Mouse (Mus musculus) CH12.LX (cell line): Measurements from ENCODE around the gene Fndc7. TPM values are rescaled to one million over a fixed set of nuclear protein-coding genes. Genes with fewer than 3 reads are reported as not detected.

Source experiments
- DNase-seq: peaks from one replicate; pipeline ENCODE4 v3.0.0-alpha.2; 2013; ENCODE audit errors: extremely low read depth
- H3K27ac ChIP-seq: 2 replicates; pipeline ENCODE4 v1.5.1; 2012; ENCODE audit warnings: low read depth, mild to moderate bottlenecking, control low read depth, moderate library complexity; ENCODE audit not compliant: insufficient read depth
- H3K27me3 ChIP-seq: replicated peaks from 2 replicates; pipeline ENCODE3; 2012; ENCODE audit warnings: inconsistent platforms
- H3K36me3 ChIP-seq, 2 experiments: replicated peaks in 1 of 2; 2 replicates each; pipeline versions ENCODE3 to v1.6.1; 2012; ENCODE audit warnings: inconsistent platforms in 1 of 2, low read length in 1 of 2, mild to moderate bottlenecking in 1 of 2, mixed read lengths in 1 of 2, moderate library complexity in 1 of 2; ENCODE audit not compliant: control insufficient read depth in 1 of 2, insufficient read depth in 1 of 2
- H3K4me1 ChIP-seq, 2 experiments: 2 replicates each; pipeline ENCODE4 v1.6.1; 2012; ENCODE audit warnings: inconsistent platforms in 1 of 2, moderate library complexity in 1 of 2; ENCODE audit not compliant: insufficient read depth in 2 of 2, control insufficient read depth in 1 of 2
- H3K4me2 ChIP-seq: 2 replicates; pipeline ENCODE4 v1.6.1; 2012; ENCODE audit warnings: low read depth, mild to moderate bottlenecking, control low read depth; ENCODE audit not compliant: poor library complexity, insufficient read depth, severe bottlenecking
- H3K4me3 ChIP-seq, 3 experiments: fragments of 150-350 bp in 1 of 3; sonication (generic) in 1 of 3; replicated peaks in 1 of 3; 2 replicates each; pipeline versions ENCODE3 to v1.5.1; 2011 to 2012; ENCODE audit warnings: low read depth in 2 of 3, low read length in 2 of 3, mild to moderate bottlenecking in 2 of 3, moderate library complexity in 2 of 3, control low read depth in 1 of 3, improper control_type of control experiment in 1 of 3, inconsistent platforms in 1 of 3, mixed read lengths in 1 of 3; ENCODE audit not compliant: poor library complexity in 1 of 3
- H3K79me2 ChIP-seq: replicated peaks from 2 replicates; pipeline ENCODE4 v1.6.1; 2012; ENCODE audit warnings: mild to moderate bottlenecking, moderate library complexity; ENCODE audit not compliant: control insufficient read depth, poor library complexity, insufficient read depth, severe bottlenecking; ENCODE audit errors: extremely low read depth
- H3K9ac ChIP-seq: 2 replicates; pipeline ENCODE4 v1.6.1; 2012; ENCODE audit warnings: low read depth, mild to moderate bottlenecking, control low read depth, moderate library complexity; ENCODE audit not compliant: insufficient read depth
- H3K9me3 ChIP-seq: replicated peaks from 2 replicates; pipeline ENCODE3; 2012; ENCODE audit warnings: low read length, inconsistent platforms, mixed read lengths
- CHD1 ChIP-seq: IDR thresholded peaks from 2 replicates; pipeline ENCODE4 v1.6.1; 2012; ENCODE audit warnings: low read depth, low read length, improper control_type of control experiment, inconsistent platforms
- CTCF ChIP-seq, 2 experiments: IDR thresholded peaks in 1 of 2; conservative IDR thresholded peaks in 1 of 2; 2 replicates each; pipeline ENCODE4 v1.5.1; 2011 to 2012; ENCODE audit warnings: low read depth in 2 of 2, low read length in 2 of 2, improper control_type of control experiment in 1 of 2, inconsistent platforms in 1 of 2, mild to moderate bottlenecking in 1 of 2, moderate library complexity in 1 of 2
- ELF1 ChIP-seq: IDR thresholded peaks from 2 replicates; pipeline ENCODE4 v1.6.1; 2014; ENCODE audit warnings: low read depth, mild to moderate bottlenecking, inconsistent platforms, low read length, improper control_type of control experiment
- HCFC1 ChIP-seq: IDR thresholded peaks from 2 replicates; pipeline ENCODE4 v1.6.1; 2012; ENCODE audit warnings: low read depth, mild to moderate bottlenecking, inconsistent platforms, low read length, improper control_type of control experiment
- IRF4 ChIP-seq: IDR thresholded peaks from 2 replicates; pipeline ENCODE4 v1.6.1; 2014; ENCODE audit warnings: low read depth, mild to moderate bottlenecking, inconsistent platforms, low read length, improper control_type of control experiment
- JUN ChIP-seq: IDR thresholded peaks from 2 replicates; pipeline ENCODE4 v1.6.1; 2011; ENCODE audit warnings: low read depth, mild to moderate bottlenecking, low read length, improper control_type of control experiment, moderate library complexity; ENCODE audit not compliant: insufficient read depth
- JUND ChIP-seq: conservative IDR thresholded peaks from 2 replicates; pipeline ENCODE4 v1.6.1; 2011; ENCODE audit warnings: low read depth, low read length, improper control_type of control experiment
- KAT2A ChIP-seq: IDR thresholded peaks from 2 replicates; pipeline ENCODE4 v1.6.1; 2012; ENCODE audit warnings: low read length, improper control_type of control experiment, inconsistent platforms; ENCODE audit not compliant: insufficient replicate concordance
- MAX ChIP-seq: IDR thresholded peaks from 2 replicates; pipeline ENCODE4 v1.6.1; 2011; ENCODE audit warnings: low read length, improper control_type of control experiment
- MAZ ChIP-seq: IDR thresholded peaks from 2 replicates; pipeline ENCODE4 v1.6.1; 2012; ENCODE audit warnings: low read depth, mild to moderate bottlenecking, inconsistent platforms, low read length, improper control_type of control experiment, moderate library complexity
- NELFE ChIP-seq: IDR thresholded peaks from 2 replicates; pipeline ENCODE4 v1.6.1; 2011; ENCODE audit warnings: low read depth, low read length, improper control_type of control experiment
- NRF1 ChIP-seq: IDR thresholded peaks from 2 replicates; pipeline ENCODE4 v1.6.1; 2014; ENCODE audit warnings: low read depth, mild to moderate bottlenecking, inconsistent platforms, low read length, improper control_type of control experiment, moderate library complexity
- POLR2A ChIP-seq: IDR thresholded peaks from 2 replicates; pipeline ENCODE4 v1.6.1; 2011; ENCODE audit warnings: low read depth, mild to moderate bottlenecking, improper control_type of control experiment, low read length
- POLR2AphosphoS2 ChIP-seq: IDR thresholded peaks from 2 replicates; pipeline ENCODE4 v1.6.1; 2011; ENCODE audit warnings: low read depth, low read length, improper control_type of control experiment
- RCOR1 ChIP-seq: conservative IDR thresholded peaks from 2 replicates; pipeline ENCODE4 v1.6.1; 2012; ENCODE audit warnings: low read depth, mild to moderate bottlenecking, inconsistent platforms, low read length, improper control_type of control experiment
- TBP ChIP-seq: conservative IDR thresholded peaks from 2 replicates; pipeline ENCODE4 v1.6.1; 2011; ENCODE audit warnings: low read depth, low read length, improper control_type of control experiment
- ZC3H11A ChIP-seq: IDR thresholded peaks from 2 replicates; pipeline ENCODE4 v1.6.1; 2012; ENCODE audit warnings: low read depth, mild to moderate bottlenecking, inconsistent platforms, low read length, improper control_type of control experiment
- ZKSCAN1 ChIP-seq: IDR thresholded peaks from 2 replicates; pipeline ENCODE4 v1.6.1; 2012; ENCODE audit warnings: low read depth, inconsistent platforms, low read length, improper control_type of control experiment, borderline replicate concordance
- ZMIZ1 ChIP-seq: IDR thresholded peaks from 2 replicates; pipeline ENCODE4 v1.6.1; 2012; ENCODE audit warnings: low read depth, mild to moderate bottlenecking, inconsistent platforms, low read length, improper control_type of control experiment
- ZNF384 ChIP-seq: IDR thresholded peaks from 2 replicates; pipeline ENCODE4 v1.6.1; 2012; ENCODE audit warnings: low read depth, low read length, improper control_type of control experiment, inconsistent platforms
- dilution Hi-C: fragments of 300-500 bp; cut with MboI; formaldehyde crosslinking; loops from 2 replicates; pipeline ENCODE4 v1.14.3; 2020; ENCODE audit warnings: low sequenced_read_pairs; ENCODE audit not compliant: extremely low pct_unique_long_range_greater_than_20kb, extremely low pct_ligation_motif_present
- in situ Hi-C: fragments of 300-500 bp; cut with MboI; formaldehyde crosslinking; loops from 3 replicates; pipeline ENCODE4 v1.14.3; 2019; ENCODE audit warnings: low sequenced_read_pairs, low pct_ligation_motif_present, low pct_unique_long_range_greater_than_20kb, mixed read lengths
- polyA plus RNA-seq: library from polyadenylated mRNA; unstranded; fragments of >175 nt; gene quantifications from 2 replicates; pipeline ENCODE4 v1.2.1, GENCODE M21; 2012; ENCODE audit warnings: low read depth; ENCODE audit not compliant: insufficient read length
- total RNA-seq, 2 experiments: library from RNA; depleted of rRNA; stranded (reverse); fragments of 300-350 nt in 1 of 2; fragments of >200 nt in 1 of 2; gene quantifications; 2 replicates each; pipeline ENCODE4 v1.2.3; 2012 to 2014

Gene Fndc7
- total and polyA plus RNA-seq, 3 experiments = 0.61 to 1.1 (median 0.81) TPM

GRCm38 (mm10) chr3:108858231-108858770 lies 31.5 kb downstream of the Fndc7 start (continued):
- TF ChIP-seq ZC3H11A = no peak
- TF ChIP-seq JUND = no peak
- TF ChIP-seq MAX = 0 out of 2 replicates have a peak, but pooled peaks have one; percentile 29
- TF ChIP-seq ELF1 = no peak
- TF ChIP-seq HCFC1 = no peak
- TF ChIP-seq CTCF (conservative IDR thresholded peaks at IDR 0.05 in 1 of 2, IDR thresholded peaks at IDR 0.05 in 1 of 2; ENCODE audit: low read depth in 2 of 2, low read length in 2 of 2) = peak in 1 of 2 experiments; percentile 14; a peak in 1 of 4 replicates
- no peak; the same call in 1 of the 2 replicates for TF ChIP-seq IRF4
- no peak for TF ChIP-seq MAZ
- no peak for TF ChIP-seq POLR2A
- 0 out of 2 replicates have a peak, but pooled peaks have one; percentile 52 for TF ChIP-seq TBP
- TF ChIP-seq RCOR1 = no peak
- TF ChIP-seq NRF1 = no peak
- TF ChIP-seq KAT2A = no peak
- no peak for TF ChIP-seq ZMIZ1
- no peak for TF ChIP-seq POLR2AphosphoS2

GRCm38 (mm10) chr3:108857714-108858113 lies 32.1 kb downstream of the Fndc7 start:
- TF ChIP-seq CHD1 (0 out of 2 replicates have a peak, but pooled peaks have one; percentile 3), ZKSCAN1 (no peak), NELFE (no peak), POLR2A (no peak), ZNF384 (peak; percentile 92), JUN (no peak)
- TF ChIP-seq, all 38 proteins: peak for 2
- Histone ChIP-seq H3K9ac (peak overlapping the region; percentile 35; the same call in 1 of the 2 replicates), H3K9me3 (no peaks in the 10 kb centered on the region), H3K36me3 (no peaks in the 10 kb centered on the region), H3K4me1 (peaks cover 17 to 53% of the 10 kb centered on the region in 2 experiments), H3K4me2 (no peak overlapping the region), H3K27ac (no peak overlapping the region), H3K27me3 (no peaks in the 10 kb centered on the region), H3K79me2 (no peaks in the 10 kb centered on the region), H3K4me3 (no peak overlapping the region)
- in situ Hi-C loops (loop anchor here (5.0 kb wide), 1 partner anchor 45 kb away; no protein-coding TSS in a partner anchor), dilution Hi-C loops (no loop called here)
- no peak for DNase-seq
